Mouse (Mus musculus) cerebellum, adult 11 months (tissue): ENCODE data around the gene Amz1.
A peak's percentile ranks its signal among the peaks of the same experiment; 100 is the strongest.

Experiments
- DNase-seq: peaks from one replicate; pipeline ENCODE4 v3.0.0; 2022

Amz1 gene

GRCm38 (mm10) chr5:140723822-140724221 is at the start of gene Amz1:
Gene Amz1, plus strand, starts transcription at chr5:140724127.
- DNase-seq, result no peak

DNA sequence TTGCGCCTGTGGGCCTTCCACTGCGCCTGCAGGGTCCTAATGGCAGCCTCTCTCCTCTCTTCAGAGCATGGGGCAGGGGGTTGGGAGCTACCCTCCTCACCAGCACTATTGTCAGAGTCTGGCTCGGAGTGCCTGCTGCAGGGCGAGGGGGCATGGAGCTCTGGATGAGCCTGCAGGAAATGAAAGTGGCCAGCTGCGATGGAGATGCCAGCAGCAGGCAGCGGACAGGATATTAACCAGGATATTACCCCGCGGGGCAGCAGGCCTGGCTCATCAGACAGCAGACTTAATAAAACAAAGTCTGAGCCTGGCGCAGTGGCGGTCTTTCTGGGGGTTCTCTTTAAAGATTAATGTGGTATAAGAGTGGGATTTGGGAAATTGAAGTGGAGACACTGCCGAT is 48.8 kb upstream of the Amz1 start:
- no peak for DNase-seq

DNA sequence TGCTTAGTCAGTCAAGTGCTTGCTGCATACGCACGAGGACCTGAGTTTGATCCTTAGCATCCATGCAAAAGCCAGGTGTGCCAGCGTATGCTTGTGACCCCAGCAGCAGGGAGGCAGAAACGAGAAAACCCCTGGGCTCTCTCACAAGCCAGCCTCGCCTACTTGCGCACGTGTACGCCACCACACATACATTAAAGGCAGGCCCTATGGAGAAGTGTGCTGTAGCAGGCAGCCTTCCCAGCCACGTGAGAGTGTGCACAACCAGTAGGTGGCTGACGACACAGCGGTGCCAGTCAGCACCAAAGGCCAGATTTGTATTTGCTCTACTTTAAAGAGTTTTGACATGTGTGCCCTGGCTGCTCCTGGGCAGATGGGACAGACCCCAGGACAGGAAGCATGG is 48.3 kb upstream of the Amz1 start:
- no peak for DNase-seq

GRCm38 (mm10) chr5:140677137-140677536 is 46.8 kb upstream of the Amz1 start:
- DNase-seq, result no peak

- no peak for DNase-seq
Observed at GRCm38 (mm10) chr5:140680051-140680450, 43.9 kb upstream of the Amz1 start.

- no peak for DNase-seq
Observed at GRCm38 (mm10) chr5:140680950-140681349, 43.0 kb upstream of the Amz1 start.

GRCm38 (mm10) chr5:140682113-140682512 is 41.8 kb upstream of the Amz1 start:
- no peak for DNase-seq

DNA sequence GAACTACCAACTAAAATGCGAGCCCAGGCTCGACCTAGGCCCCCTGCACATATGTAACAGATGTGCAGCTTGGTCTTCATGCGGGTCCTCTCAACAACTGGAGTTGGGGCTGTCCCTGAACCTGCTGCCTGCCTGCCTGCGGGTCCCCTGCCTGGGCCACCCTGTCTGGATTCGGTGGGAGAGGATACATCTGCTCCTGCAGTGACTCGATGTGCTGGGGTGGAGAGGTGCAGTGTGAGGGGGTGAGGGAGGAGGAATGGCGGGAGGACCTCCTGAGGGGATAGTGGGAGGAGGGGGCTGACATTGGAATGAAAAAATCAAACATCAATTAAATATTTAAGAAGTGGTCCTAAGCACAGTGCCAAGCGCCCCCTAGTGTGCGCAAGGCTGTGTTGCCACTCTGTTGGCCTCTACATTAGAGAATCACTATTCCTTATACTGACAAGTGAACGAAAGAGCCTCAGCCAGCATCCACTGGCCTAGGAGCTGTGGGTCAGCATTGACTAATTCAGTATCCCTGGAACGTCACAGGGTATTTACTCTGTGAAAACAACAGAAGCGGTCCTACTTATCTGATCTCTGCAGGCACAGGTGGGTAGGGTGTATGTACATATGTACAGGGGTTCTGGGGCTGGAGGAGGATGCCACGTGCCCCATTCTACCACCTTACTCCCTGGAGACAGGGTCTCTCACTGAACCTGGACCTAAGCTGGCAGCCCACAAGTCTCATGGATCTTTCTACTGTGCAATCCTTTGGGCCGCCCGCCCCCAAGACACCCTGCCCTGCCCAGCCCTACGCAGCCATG is 39.4 kb upstream of the Amz1 start:
- DNase-seq, result no peak

DNA sequence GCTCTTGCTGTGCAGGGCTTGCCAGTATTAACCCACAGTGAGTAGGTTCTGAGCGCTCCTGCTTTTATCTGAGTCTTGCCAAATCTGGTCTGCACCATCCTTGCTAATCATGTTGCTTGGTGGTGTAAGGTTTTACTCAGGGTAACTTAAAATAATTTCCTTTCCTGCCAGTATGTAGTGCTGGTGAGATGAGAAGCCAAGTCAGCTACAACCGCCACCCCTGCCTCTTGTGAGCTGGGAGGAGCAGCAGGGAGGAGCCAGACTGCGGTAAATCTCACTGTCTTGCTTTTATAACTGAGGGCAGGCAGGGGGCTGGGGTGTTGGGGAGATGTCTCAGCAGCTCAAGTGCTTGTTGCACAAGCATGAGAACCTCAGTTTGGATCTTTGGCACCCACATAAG is 35.5 kb upstream of the Amz1 start:
- no peak for DNase-seq

- DNase-seq, result no peak
Observed at GRCm38 (mm10) chr5:140695987-140696386, 27.9 kb upstream of the Amz1 start.

DNA sequence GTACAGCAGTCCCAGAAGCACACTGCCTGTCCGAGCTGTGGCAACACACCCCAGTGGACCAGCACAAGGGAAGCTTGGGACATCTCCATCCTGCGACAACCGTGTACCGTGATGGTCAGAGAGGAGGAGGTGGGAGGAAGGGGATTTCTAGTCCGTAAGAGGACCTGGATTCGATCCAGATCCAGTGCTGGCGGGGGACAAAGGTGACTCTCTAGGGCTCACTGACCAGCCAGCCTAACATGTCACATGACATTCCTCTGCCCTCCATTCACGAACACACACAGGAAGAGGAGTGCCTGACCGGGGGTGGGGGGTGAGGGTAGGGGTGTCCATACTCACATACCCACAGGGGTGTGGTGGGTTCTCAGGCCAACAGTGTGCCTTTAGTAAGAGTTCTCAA is 24.2 kb upstream of the Amz1 start:
- DNase-seq, result no peak

- no peak for DNase-seq
Observed at GRCm38 (mm10) chr5:140701661-140702060, 22.3 kb upstream of the Amz1 start.

GRCm38 (mm10) chr5:140702103-140702513 is 21.8 kb upstream of the Amz1 start, which contains the start of gene Iqce:
Gene Iqce, minus strand, starts transcription at chr5:140702378.
- DNase-seq, result peak; percentile 95

DNA sequence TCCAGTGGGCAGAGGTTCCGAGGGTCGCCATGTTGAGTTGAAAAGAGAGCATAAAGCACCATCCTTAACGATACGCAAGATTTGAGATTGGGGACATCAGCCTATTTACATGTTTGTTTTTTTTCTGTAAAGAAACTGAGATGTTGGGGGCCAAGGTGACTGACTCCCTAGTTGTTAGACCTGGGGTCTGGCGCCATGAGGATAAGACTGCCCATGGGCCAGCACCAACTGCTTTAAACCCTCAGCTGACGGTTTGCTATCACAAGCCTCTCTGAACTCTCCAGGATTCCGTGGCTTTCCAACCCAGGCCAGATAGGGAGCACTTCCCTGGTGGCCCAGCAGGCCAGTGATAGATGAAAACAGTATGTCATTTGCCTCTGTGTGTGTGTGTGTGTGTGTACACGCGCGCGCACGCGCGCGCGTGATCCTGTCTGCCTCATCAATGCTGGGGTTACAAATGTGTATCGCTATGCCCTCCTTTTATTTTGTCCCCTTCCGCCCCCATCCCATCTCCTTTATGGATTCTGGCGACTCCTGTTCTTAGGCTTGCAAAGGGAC is 21.2 kb upstream of the Amz1 start:
- peak; percentile 24 for DNase-seq

GRCm38 (mm10) chr5:140703480-140704377 is 20.2 kb upstream of the Amz1 start:
- peak; percentile 17 for DNase-seq

- peak; percentile 100 for DNase-seq
Observed at GRCm38 (mm10) chr5:140704378-140705251, 19.3 kb upstream of the Amz1 start, which contains the start of gene Brat1. Gene Brat1, plus strand, starts transcription at chr5:140705011.

DNA sequence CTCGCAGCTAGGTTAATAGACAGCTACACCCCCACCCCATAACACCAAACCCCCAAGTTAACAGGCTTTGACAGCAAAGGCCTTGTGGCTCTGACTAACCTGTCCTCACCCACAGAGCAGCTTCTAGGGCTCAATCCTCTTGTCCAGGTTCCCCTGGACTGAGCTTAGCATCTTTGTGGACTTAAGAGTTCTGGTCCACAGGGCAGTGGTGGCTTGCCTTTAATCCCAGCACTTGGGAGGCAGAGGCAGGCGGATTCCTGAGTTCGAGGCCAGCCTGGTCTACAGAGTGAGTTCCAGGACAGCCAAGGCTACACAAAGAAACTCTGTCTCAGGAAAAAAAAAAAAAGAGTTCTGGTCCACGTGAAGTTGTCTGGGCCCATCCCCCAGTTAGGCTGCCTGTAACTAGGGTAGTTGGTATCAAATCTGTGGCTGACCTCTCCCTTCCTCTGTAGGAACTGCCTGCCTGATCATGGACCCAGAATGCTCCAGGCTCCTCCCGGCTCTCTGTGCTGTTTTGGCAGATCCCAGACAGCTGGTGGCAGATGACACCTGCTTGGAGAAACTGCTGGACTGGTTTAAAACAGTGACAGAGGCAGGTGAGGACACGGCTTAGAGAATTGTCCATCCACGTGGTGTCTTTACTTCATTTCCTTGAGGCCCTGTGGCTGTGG is 18.3 kb upstream of the Amz1 start:
- peak; percentile 25 for DNase-seq

DNA sequence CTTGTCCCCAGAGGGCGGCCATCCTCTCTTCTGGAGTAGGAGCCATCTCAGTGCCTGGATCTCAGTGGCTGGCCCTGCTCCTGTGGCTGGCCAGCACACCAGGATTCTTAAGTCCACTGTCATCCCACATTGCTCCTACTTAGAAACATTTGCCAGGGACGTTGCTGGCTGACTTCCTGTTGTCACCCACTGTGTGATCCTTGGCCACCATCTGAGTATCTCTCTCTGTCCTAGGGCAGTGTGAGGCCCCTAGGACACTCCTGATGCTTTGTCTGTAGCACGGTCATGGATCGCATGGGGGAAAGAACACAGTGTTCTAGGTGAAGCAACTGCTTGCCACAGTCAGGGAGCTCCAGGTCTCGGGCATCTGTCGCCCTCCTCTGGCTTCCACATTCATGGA is 13.6 kb upstream of the Amz1 start:
- DNase-seq, result no peak

- DNase-seq, result no peak
Observed at GRCm38 (mm10) chr5:140711040-140711439, 12.9 kb upstream of the Amz1 start.

DNA sequence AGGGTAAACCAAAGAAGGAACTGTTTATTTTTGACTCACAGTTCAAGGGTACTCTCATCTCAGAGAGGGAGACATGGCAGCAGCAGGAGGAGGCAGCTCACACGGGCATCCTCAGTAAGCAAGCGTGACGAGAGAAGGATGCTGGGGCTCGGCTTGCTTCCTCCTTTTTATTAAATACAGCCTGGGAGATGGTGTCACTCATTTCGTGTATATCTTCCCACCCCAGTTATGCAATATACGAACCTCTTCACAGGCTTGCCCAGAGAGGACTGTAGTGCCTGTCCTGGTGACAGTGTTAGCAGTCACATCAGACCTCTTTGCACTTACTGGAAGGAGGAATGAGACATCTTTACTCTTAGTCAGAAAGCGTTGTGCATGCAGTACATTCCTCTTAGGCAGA is 3.2 kb upstream of the Amz1 start:
- no peak for DNase-seq

GRCm38 (mm10) chr5:140722121-140722520 is 1.8 kb upstream of the Amz1 start:
- no peak for DNase-seq
